Mouse (Mus musculus): ENCODE data around the gene Cdc25a.

The Cdc25a gene

DNA sequence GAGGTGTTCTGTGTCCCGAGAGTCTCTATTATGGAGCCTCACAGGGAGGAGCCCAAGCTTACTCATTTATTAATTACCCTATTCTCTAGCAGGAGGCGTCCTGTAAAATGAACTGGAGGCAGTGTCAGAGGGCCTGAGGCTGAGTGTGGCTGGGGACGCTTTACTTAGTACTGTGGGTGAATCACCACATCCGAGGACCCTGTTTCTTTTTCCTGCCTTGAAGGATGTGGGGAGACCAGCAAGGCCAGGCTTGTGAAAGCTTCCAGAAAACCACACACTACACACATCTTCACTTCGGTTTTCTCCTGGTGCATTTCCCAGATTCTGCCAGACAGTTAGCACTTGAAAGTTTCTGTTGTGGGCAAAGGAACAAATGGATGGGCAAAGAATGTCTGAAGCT lies 27.4 kb downstream of the Cdc25a start:
- Histone ChIP-seq H3K27me3 (ENCODE audit: control insufficient read depth, insufficient read depth, low read length, poor library complexity, severe bottlenecking) (no peaks in the 10 kb centered on the region), H3K36me3 (ENCODE audit: control insufficient read depth, insufficient read depth, low read length, poor library complexity, severe bottlenecking) (no peaks in the 10 kb centered on the region)
- DNase-seq (ENCODE audit: low read depth, low spot score) = no peak

DNA sequence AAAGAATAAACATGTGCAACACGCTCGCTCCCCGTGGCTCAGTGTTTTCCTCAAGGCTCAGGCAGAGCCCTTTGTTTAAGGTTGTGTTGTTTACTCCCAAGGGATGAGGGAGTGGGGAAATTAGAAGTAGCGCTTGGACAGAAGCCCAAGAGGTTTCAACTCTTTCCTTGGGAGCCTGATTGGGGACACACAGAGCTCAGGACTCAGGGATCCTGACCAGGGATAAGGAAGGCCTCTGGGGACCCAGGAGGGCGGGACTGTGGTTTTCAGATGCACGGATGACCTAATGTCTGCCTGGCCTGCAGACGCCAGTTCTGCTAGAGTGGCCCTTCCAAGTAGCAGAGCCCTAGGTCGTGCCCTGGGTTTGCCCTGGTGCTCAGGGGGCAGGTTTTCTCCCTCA lies 31.9 kb downstream of the Cdc25a start:
- DNase-seq (ENCODE audit: low read depth, low spot score) = no peak
- Histone ChIP-seq H3K27me3 (ENCODE audit: control insufficient read depth, insufficient read depth, low read length, poor library complexity, severe bottlenecking) (no peaks in the 10 kb centered on the region), H3K36me3 (ENCODE audit: control insufficient read depth, insufficient read depth, low read length, poor library complexity, severe bottlenecking) (no peaks in the 10 kb centered on the region)

GRCm38 (mm10) chr9:109907774-109908465 lies 32.5 kb downstream of the Cdc25a start:
- Histone ChIP-seq H3K36me3 (ENCODE audit: control insufficient read depth, insufficient read depth, low read length, poor library complexity, severe bottlenecking) (no peaks in the 10 kb centered on the region), H3K27me3 (ENCODE audit: control insufficient read depth, insufficient read depth, low read length, poor library complexity, severe bottlenecking) (no peaks in the 10 kb centered on the region)
- DNase-seq (ENCODE audit: low read depth, low spot score) = peak; percentile 18

DNA sequence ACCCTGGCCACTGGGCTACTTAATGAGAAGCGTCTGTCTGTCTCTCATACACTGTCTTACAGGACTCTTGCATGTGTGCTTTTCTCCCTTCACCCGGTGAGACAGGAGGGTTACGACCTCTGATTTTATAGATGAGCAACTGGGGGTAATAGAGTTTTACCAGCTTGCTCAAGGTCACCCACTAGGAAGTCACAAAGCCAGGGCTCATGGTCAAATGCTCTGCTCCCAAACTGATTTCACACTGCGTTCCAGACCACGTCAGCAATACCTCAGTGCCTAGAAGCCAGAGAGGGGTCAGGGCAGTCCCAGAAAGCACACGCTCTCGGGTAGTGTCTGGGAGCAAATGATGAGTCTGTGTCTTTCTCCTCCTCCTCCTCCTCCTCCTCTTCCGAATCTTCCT lies 33.7 kb downstream of the Cdc25a start:
- Histone ChIP-seq H3K27me3 (ENCODE audit: control insufficient read depth, insufficient read depth, low read length, poor library complexity, severe bottlenecking) (no peaks in the 10 kb centered on the region), H3K36me3 (ENCODE audit: control insufficient read depth, insufficient read depth, low read length, poor library complexity, severe bottlenecking) (no peaks in the 10 kb centered on the region)
- no peak for DNase-seq (ENCODE audit: low read depth, low spot score)

- no peak for DNase-seq (ENCODE audit: low read depth, low spot score)
- Histone ChIP-seq H3K27me3 (ENCODE audit: control insufficient read depth, insufficient read depth, low read length, poor library complexity, severe bottlenecking) (no peaks in the 10 kb centered on the region), H3K36me3 (ENCODE audit: control insufficient read depth, insufficient read depth, low read length, poor library complexity, severe bottlenecking) (no peaks in the 10 kb centered on the region)
These were observed 34.5 kb downstream of the Cdc25a start for GRCm38 (mm10) chr9:109909926-109910325.

GRCm38 (mm10) chr9:109911779-109912178 lies 36.4 kb downstream of the Cdc25a start:
- no peak for DNase-seq (ENCODE audit: low read depth, low spot score)
- Histone ChIP-seq H3K36me3 (ENCODE audit: control insufficient read depth, insufficient read depth, low read length, poor library complexity, severe bottlenecking) (no peaks in the 10 kb centered on the region), H3K27me3 (ENCODE audit: control insufficient read depth, insufficient read depth, low read length, poor library complexity, severe bottlenecking) (no peaks in the 10 kb centered on the region)

GRCm38 (mm10) chr9:109914269-109914926 lies 39.0 kb downstream of the Cdc25a start:
- H3K36me3 ChIP-seq (ENCODE audit: control insufficient read depth, insufficient read depth, low read length, poor library complexity, severe bottlenecking) = no peaks in the 10 kb centered on the region
- peak; percentile 38 for DNase-seq (ENCODE audit: low read depth, low spot score)
- no peaks in the 10 kb centered on the region for H3K27me3 ChIP-seq (ENCODE audit: control insufficient read depth, insufficient read depth, low read length, poor library complexity, severe bottlenecking)

- Histone ChIP-seq H3K27me3 (ENCODE audit: control insufficient read depth, insufficient read depth, low read length, poor library complexity, severe bottlenecking) (no peaks in the 10 kb centered on the region), H3K36me3 (ENCODE audit: control insufficient read depth, insufficient read depth, low read length, poor library complexity, severe bottlenecking) (no peaks in the 10 kb centered on the region)
- DNase-seq (ENCODE audit: low read depth, low spot score) = no peak
These were observed 42.6 kb downstream of the Cdc25a start for GRCm38 (mm10) chr9:109917931-109918330.

DNA sequence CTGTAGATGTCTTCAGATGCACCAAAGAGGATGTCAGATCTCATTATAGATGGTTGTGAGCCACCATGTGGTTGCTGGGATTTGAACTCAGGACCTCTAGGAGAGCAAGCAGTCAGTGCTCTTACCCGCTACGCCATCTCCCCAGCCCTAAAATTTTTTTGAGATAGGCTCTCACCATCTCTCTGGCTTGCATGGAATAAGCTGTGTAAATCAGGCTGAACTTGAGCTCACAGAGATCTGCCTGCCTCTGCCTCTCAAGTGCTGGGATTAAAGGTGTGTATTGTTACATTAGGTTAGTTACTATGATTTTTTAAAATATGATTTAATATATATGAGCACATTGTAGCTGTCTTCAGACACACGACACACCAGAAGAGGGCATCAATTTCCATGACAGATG lies 53.8 kb downstream of the Cdc25a start:
- no peaks in the 10 kb centered on the region for H3K36me3 ChIP-seq (ENCODE audit: control insufficient read depth, insufficient read depth, low read length, poor library complexity, severe bottlenecking)
- DNase-seq (ENCODE audit: low read depth, low spot score) = no peak
- no peaks in the 10 kb centered on the region for H3K27me3 ChIP-seq (ENCODE audit: control insufficient read depth, insufficient read depth, low read length, poor library complexity, severe bottlenecking)

GRCm38 (mm10) chr9:109930063-109930462 lies 54.7 kb downstream of the Cdc25a start:
- H3K36me3 ChIP-seq (ENCODE audit: control insufficient read depth, insufficient read depth, low read length, poor library complexity, severe bottlenecking) = no peaks in the 10 kb centered on the region
- H3K27me3 ChIP-seq (ENCODE audit: control insufficient read depth, insufficient read depth, low read length, poor library complexity, severe bottlenecking) = no peaks in the 10 kb centered on the region
- no peak for DNase-seq (ENCODE audit: low read depth, low spot score)

GRCm38 (mm10) chr9:109930752-109931151 lies 55.4 kb downstream of the Cdc25a start:
- no peaks in the 10 kb centered on the region for H3K27me3 ChIP-seq (ENCODE audit: control insufficient read depth, insufficient read depth, low read length, poor library complexity, severe bottlenecking)
- DNase-seq (ENCODE audit: low read depth, low spot score) = no peak
- no peaks in the 10 kb centered on the region for H3K36me3 ChIP-seq (ENCODE audit: control insufficient read depth, insufficient read depth, low read length, poor library complexity, severe bottlenecking)

DNA sequence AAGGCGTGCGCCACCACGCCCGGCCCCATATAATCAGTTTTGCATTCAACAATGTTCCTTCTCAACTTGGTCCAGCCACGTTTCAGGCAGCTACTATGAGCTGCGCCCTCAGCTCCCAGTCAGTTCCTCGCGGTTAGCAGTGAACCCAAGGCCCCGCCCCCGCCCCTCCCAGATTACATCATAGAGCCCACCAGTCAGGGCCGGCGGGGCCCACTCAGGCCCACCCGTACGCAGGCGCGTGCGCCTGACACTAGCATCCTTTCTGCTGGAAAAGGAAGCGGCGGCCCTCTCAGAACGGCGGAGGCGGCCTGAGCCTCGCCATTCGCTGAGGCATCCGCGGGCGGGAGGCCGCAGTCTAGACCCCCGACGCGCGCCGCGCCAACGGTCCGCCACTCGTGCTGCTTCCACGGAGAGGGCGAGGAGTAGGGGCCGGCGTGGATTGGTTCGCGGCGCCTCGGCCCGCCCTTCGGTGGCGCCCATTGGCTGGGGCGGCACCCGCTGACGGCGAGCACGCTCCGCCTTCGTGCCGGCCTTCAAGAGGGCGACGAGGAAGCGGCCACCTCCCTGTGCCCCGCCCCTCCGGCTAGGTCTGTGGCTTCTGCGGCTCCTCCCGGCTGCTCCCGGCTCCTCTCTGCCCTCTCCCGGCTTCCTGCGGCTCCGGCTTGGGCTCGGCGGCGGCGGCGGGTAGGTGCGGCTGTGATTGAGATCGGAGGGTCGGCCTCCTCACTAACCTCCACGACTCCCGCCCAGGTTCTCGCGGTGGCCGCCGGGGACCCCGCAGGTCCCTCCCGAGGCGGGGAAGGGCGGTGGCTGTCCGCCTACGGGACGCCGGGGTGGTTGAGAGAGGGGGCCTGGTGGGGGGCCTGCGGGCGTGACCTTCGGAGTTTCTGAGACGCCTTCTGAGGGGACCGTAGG lies 56.1 kb downstream of the Cdc25a start, which contains the start of gene Map4:
Gene Map4, plus strand, starts transcription at position 204 of the 915 bp plus-strand sequence.
- H3K27me3 ChIP-seq (ENCODE audit: control insufficient read depth, insufficient read depth, low read length, poor library complexity, severe bottlenecking) = no peaks in the 10 kb centered on the region
- H3K36me3 ChIP-seq (ENCODE audit: control insufficient read depth, insufficient read depth, low read length, poor library complexity, severe bottlenecking) = no peaks in the 10 kb centered on the region
- peak; percentile 96 for DNase-seq (ENCODE audit: low read depth, low spot score)

- H3K36me3 ChIP-seq (ENCODE audit: control insufficient read depth, insufficient read depth, low read length, poor library complexity, severe bottlenecking) = no peaks in the 10 kb centered on the region
- DNase-seq (ENCODE audit: low read depth, low spot score) = peak; percentile 22
These were observed 57.0 kb downstream of the Cdc25a start for GRCm38 (mm10) chr9:109932361-109932755.

GRCm38 (mm10) chr9:109932756-109933375 lies 57.5 kb downstream of the Cdc25a start:
- Histone ChIP-seq H3K36me3 (ENCODE audit: control insufficient read depth, insufficient read depth, low read length, poor library complexity, severe bottlenecking) (no peaks in the 10 kb centered on the region), H3K27me3 (ENCODE audit: control insufficient read depth, insufficient read depth, low read length, poor library complexity, severe bottlenecking) (no peaks in the 10 kb centered on the region)
- DNase-seq (ENCODE audit: low read depth, low spot score) = no peak

More at GRCm38 (mm10) chr9:109932361-109932755, 57.0 kb downstream of the Cdc25a start:
- no peaks in the 10 kb centered on the region for H3K27me3 ChIP-seq (ENCODE audit: control insufficient read depth, insufficient read depth, low read length, poor library complexity, severe bottlenecking)

Measured in splenic B cell, adult 2 months (primary cell).